In genomic region chr2:181219538-181220216, GRCm38 (mm10) we compare ENCODE assay signal across 8 mouse cellular contexts. TPM values are rescaled to one million over a fixed set of nuclear protein-coding genes. Genes with fewer than 3 reads are reported as not detected.
DNase-seq lines count a peak whose midpoint lies in the region; ATAC-seq lines count a peak whose summit lies in the region.

TSS of gene Fndc11 (plus strand) at chr2:181220013.

- peak; percentile 99 for ATAC-seq in inflammation-experienced regulatory T-cells, adult 6 months

- DNase-seq in ZHBTc4 (ENCODE audit: low read depth, low spot score), result peak; percentile 93
- DNase-seq in embryo, embryonic 10 days (ENCODE audit: low spot score), result peak; percentile 92
- DNase-seq in gastrocnemius, postnatal 25 days, result peak; percentile 73
- DNase-seq in left cerebral cortex, adult 8-10 months (ENCODE audit: low spot score in 2 of 2), result peak; percentile 13 to 39
- DNase-seq in lung, postnatal 4 days, result peak; percentile 85 to 93
- peak; percentile 25 to 46 for DNase-seq in right cerebral cortex, adult 2 months (ENCODE audit: low spot score in 2 of 2)
- DNase-seq in urinary bladder, adult 2 months (ENCODE audit: low spot score), result peak; percentile 52

RNA-seq across cellular contexts. Expression of gene Fndc11, which starts in this region (rescaled TPM):
- not detected for total RNA-seq in gastrocnemius, postnatal 25 days (2021)
- 1 to 10 TPM in 1 of 3 experiments, under 1 TPM in 2; 0.34 to 1.6 (median 0.53) TPM for polyA plus RNA-seq in inflammation-experienced regulatory T-cells, adult 6 months (2017; shearing (Covaris generic))
- total RNA-seq in left cerebral cortex, adult 8-10 months (2022), result not detected
- polyA plus RNA-seq in urinary bladder, adult 2 months (2012; rRNA removed), result 0.23 and 0.27 TPM in 2 replicates

Comparison
In these comparisons a context has a peak if more than half of its experiments do, and no peak if none do; other contexts are left out.
1. Peak in every context shown above with its lines: DNase-seq and ATAC-seq.
2. Peak in DNase-seq in gastrocnemius, postnatal 25 days; RNA of the gene not detected or under 1 TPM.
3. Peak in DNase-seq in left cerebral cortex, adult 8-10 months; RNA of the gene not detected or under 1 TPM.
4. Peak in DNase-seq in urinary bladder, adult 2 months; RNA of the gene not detected or under 1 TPM.
5. DNase-seq: peak in every context shown above with its lines; median percentile 93 in ZHBTc4; 92 in embryo, embryonic 10 days; 89 in lung, postnatal 4 days; 73 in gastrocnemius, postnatal 25 days; 52 in urinary bladder, adult 2 months; 36 in right cerebral cortex, adult 2 months; 26 in left cerebral cortex, adult 8-10 months.